Mouse (Mus musculus): Measurements from ENCODE around the gene Me3.

GRCm38 (mm10) chr7:89770021-89770420 lies 137.8 kb downstream of the Me3 start:
- TF ChIP-seq CTCF (IDR thresholded peaks at IDR 0.05; ENCODE audit: borderline replicate concordance, control insufficient read depth, extremely low read depth, insufficient read depth, low read length, poor library complexity) (no peak), POLR2A (IDR thresholded peaks at IDR 0.05; ENCODE audit: control insufficient read depth, extremely low read depth, insufficient read depth, low read length, poor library complexity) (no peak)

All from thymus, adult 2 months (tissue).